Mouse (Mus musculus) intestine, embryonic 14.5 days (tissue): ENCODE measurements around the gene Prss50. TPM values are rescaled to one million over a fixed set of nuclear protein-coding genes. Genes with fewer than 3 reads are reported as not detected.

Experiments
- ATAC-seq: fragments of 200-750 bp; cut with Nextera tagmentation; replicated peaks from 2 replicates; pipeline ENCODE4 v1.8.0; 2017; ENCODE audit warnings: low read depth, moderate number of reproducible peaks, moderate TSS enrichment, moderate library complexity; ENCODE audit not compliant: low FRiP score, low TSS enrichment
- DNase-seq: peaks from one replicate; pipeline ENCODE4 v3.0.0-alpha.2; 2018; ENCODE audit warnings: low spot score
- H3K27ac ChIP-seq: fragments of 300-500 bp; sonication (generic); 2 replicates; pipeline ENCODE4 v1.5.1; 2014; ENCODE audit warnings: low read depth, mild to moderate bottlenecking, control low read depth
- H3K27me3 ChIP-seq: fragments of 300-500 bp; sonication (generic); replicated peaks from 2 replicates; pipeline ENCODE4 v1.6.1; 2014; ENCODE audit warnings: low read length, control low read depth; ENCODE audit not compliant: control insufficient read depth, insufficient read depth
- H3K36me3 ChIP-seq: fragments of 300-500 bp; sonication (generic); 2 replicates; pipeline ENCODE4 v1.6.1; 2014; ENCODE audit warnings: low read length, control low read depth; ENCODE audit not compliant: control insufficient read depth, insufficient read depth
- H3K4me1 ChIP-seq: fragments of 300-500 bp; sonication (generic); replicated peaks from 2 replicates; pipeline ENCODE4 v1.6.1; 2014; ENCODE audit warnings: low read length, control low read depth, mixed read lengths; ENCODE audit not compliant: control insufficient read depth, insufficient read depth
- H3K4me2 ChIP-seq: fragments of 300-500 bp; sonication (generic); 2 replicates; pipeline ENCODE4 v1.6.1; 2014; ENCODE audit warnings: low read length
- H3K4me3 ChIP-seq: fragments of 300-500 bp; sonication (generic); 2 replicates; pipeline ENCODE4 v1.5.1; 2014; ENCODE audit warnings: low read depth, low read length, control low read depth, mixed read lengths
- H3K9ac ChIP-seq: fragments of 300-500 bp; sonication (generic); 2 replicates; pipeline ENCODE4 v1.6.1; 2014; ENCODE audit warnings: mild to moderate bottlenecking, low read length
- H3K9me3 ChIP-seq: fragments of 300-500 bp; sonication (generic); 2 replicates; pipeline ENCODE4 v1.6.1; 2016; ENCODE audit warnings: low read length, control low read depth; ENCODE audit not compliant: control insufficient read depth
- WGBS: fragments of 180-500 bp; shearing (Covaris S2); extraction: QIAGEN DNeasy Blood & Tissue Kit; methylation state at CpG from one replicate; pipeline ENCODE4 v1.1.7; 2014; 5-methylcytosine and 5-hydroxymethylcytosine counted together
- polyA plus RNA-seq: library from polyadenylated mRNA; unstranded; fragments of >200 nt; fragmentation: Nextera tagmentation; extraction: Ambion mirVana; gene quantifications from 2 replicates; pipeline ENCODE4 v1.2.1, GENCODE M21; 2014

The Prss50 gene
- polyA plus RNA-seq, 1 experiment from 2014 or later = 0.68 TPM

GRCm38 (mm10) chr9:110907201-110907837, 49.6 kb downstream of the Prss50 start:
- no peaks in the 10 kb centered on the region for H3K4me1 ChIP-seq
- WGBS = 91% methylated on average over 11 of the region's 11 CpGs
- no peaks in the 10 kb centered on the region for H3K27me3 ChIP-seq
- no peak overlapping the region for H3K4me3 ChIP-seq
- H3K36me3 ChIP-seq = no peaks in the 10 kb centered on the region
- ATAC-seq (no peak), DNase-seq (no peak)
- no peaks in the 10 kb centered on the region for H3K9me3 ChIP-seq
- no peak overlapping the region for H3K9ac ChIP-seq
- H3K4me2 ChIP-seq = no peak overlapping the region
- H3K27ac ChIP-seq = no peak overlapping the region

- 83% methylated on average over 4 of the region's 4 CpGs for WGBS
- no peak for ATAC-seq
Measured at GRCm38 (mm10) chr9:110907838-110908630, 50.3 kb downstream of the Prss50 start.

GRCm38 (mm10) chr9:110908631-110909016, 50.9 kb downstream of the Prss50 start:
- DNase-seq (no peak), ATAC-seq (no peak)
- no peaks in the 10 kb centered on the region for H3K9me3 ChIP-seq
- H3K9ac ChIP-seq = no peak overlapping the region
- no peak overlapping the region for H3K4me3 ChIP-seq
- H3K4me1 ChIP-seq = no peaks in the 10 kb centered on the region
- no peak overlapping the region for H3K4me2 ChIP-seq
- H3K36me3 ChIP-seq = no peaks in the 10 kb centered on the region
- H3K27ac ChIP-seq = no peak overlapping the region
- no peaks in the 10 kb centered on the region for H3K27me3 ChIP-seq
- 98% methylated on average over 3 of the region's 3 CpGs for whole genome bisulfite sequencing

More at GRCm38 (mm10) chr9:110907838-110908630, 50.3 kb downstream of the Prss50 start:
- Histone ChIP-seq H3K9ac (no peak overlapping the region), H3K4me2 (no peak overlapping the region), H3K4me3 (no peak overlapping the region), H3K9me3 (no peaks in the 10 kb centered on the region), H3K27ac (no peak overlapping the region), H3K4me1 (no peaks in the 10 kb centered on the region), H3K36me3 (no peaks in the 10 kb centered on the region), H3K27me3 (no peaks in the 10 kb centered on the region)
- DNase-seq = no peak

GRCm38 (mm10) chr9:110909371-110909967, 51.7 kb downstream of the Prss50 start:
- H3K9ac ChIP-seq = no peak overlapping the region
- H3K27ac ChIP-seq = no peak overlapping the region
- H3K4me3 ChIP-seq = no peak overlapping the region
- no peak overlapping the region for H3K4me2 ChIP-seq
- ATAC-seq (no peak), DNase-seq (no peak)
- H3K4me1 ChIP-seq = no peaks in the 10 kb centered on the region
- no peaks in the 10 kb centered on the region for H3K36me3 ChIP-seq
- no peaks in the 10 kb centered on the region for H3K27me3 ChIP-seq
- 70% methylated on average over 6 of the region's 6 CpGs for WGBS
- H3K9me3 ChIP-seq = no peaks in the 10 kb centered on the region

Other genes with a start within 250 kb of the Prss50 start
- gene Nradd, start 233.5 kb upstream of the Prss50 start, polyA plus RNA-seq = 21.9 and 23.4 TPM in 2 replicates
- gene Nbeal2, start 203.8 kb upstream of the Prss50 start, polyA plus RNA-seq = 4.0 and 4.7 TPM in 2 replicates
- gene Ccdc12, start 201.5 kb upstream of the Prss50 start, polyA plus RNA-seq = 177 and 187 TPM in 2 replicates
- 0.23 and 1.6 TPM in 2 replicates for gene Myl3, start 116.1 kb upstream of the Prss50 start, polyA plus RNA-seq
- 25.7 and 26.7 TPM in 2 replicates for gene Pth1r, start 110.8 kb upstream of the Prss50 start, polyA plus RNA-seq
- gene Prss42, start 59.8 kb upstream of the Prss50 start, polyA plus RNA-seq = not detected in 2 replicates
- gene Prss44, start 44.0 kb upstream of the Prss50 start, polyA plus RNA-seq = not detected in 2 replicates
- not detected in 2 replicates for gene Prss43, start 31.3 kb upstream of the Prss50 start, polyA plus RNA-seq
- not detected in 2 replicates for gene Prss45, start 23.4 kb upstream of the Prss50 start, polyA plus RNA-seq
- not detected in 2 replicates for gene Prss46, start 13.5 kb upstream of the Prss50 start, polyA plus RNA-seq
- gene Als2cl, start 21.9 kb downstream of the Prss50 start, polyA plus RNA-seq = 5.0 and 5.9 TPM in 2 replicates
- gene Tmie, start 22.1 kb downstream of the Prss50 start, polyA plus RNA-seq = 0.40 and 0.54 TPM in 2 replicates
- not detected in 2 replicates for gene Fam240a, start 58.9 kb downstream of the Prss50 start, polyA plus RNA-seq
- not detected in 2 replicates for gene Tdgf1, start 88.2 kb downstream of the Prss50 start, polyA plus RNA-seq
- 0.12 and 0.27 TPM in 2 replicates for gene Lrrc2, start 93.6 kb downstream of the Prss50 start, polyA plus RNA-seq
- gene Rtp3, start 132.6 kb downstream of the Prss50 start, polyA plus RNA-seq = 0.14 TPM in 1 of 2 replicates, not detected in the other
- gene Ltf, start 161.3 kb downstream of the Prss50 start, polyA plus RNA-seq = 1.5 and 1.6 TPM in 2 replicates
- 1.3 and 1.7 TPM in 2 replicates for gene Ccrl2, start 199.6 kb downstream of the Prss50 start, polyA plus RNA-seq